Mouse (Mus musculus) heart, postnatal 0 days (tissue): ENCODE results near the gene Sco2.

Experiments used
- CTCF ChIP-seq: IDR thresholded peaks from 2 replicates; pipeline ENCODE4 v1.5.1; 2016; ENCODE audit warnings: antibody characterized with exemption, control low read depth, low read depth
- EP300 ChIP-seq: IDR thresholded peaks from 2 replicates; pipeline ENCODE4 v1.6.1; 2016; ENCODE audit warnings: antibody characterized with exemption, low read depth

- TF ChIP-seq CTCF (no peak), EP300 (peak; percentile 78; the same call in 1 of the 2 replicates)
Observed at GRCm38 (mm10) chr15:89415282-89415681, 41.6 kb upstream of the Sco2 start.
